Mouse (Mus musculus): Measurements from ENCODE around the gene Synpo2l. TPM values are rescaled to one million over a fixed set of nuclear protein-coding genes. Genes with fewer than 3 reads are reported as not detected.
A peak's percentile ranks its signal among the peaks of the same experiment; 100 is the strongest.
"Not testable (repeated sequence)": the region's sequence is repeated elsewhere in the genome, so short reads cannot be mapped to it uniquely, and the experiment has no call there.

Gene Synpo2l
- total RNA-seq, 2 experiments from 2014 or later, result 0.12 to 0.22 TPM

GRCm38 (mm10) chr14:20646381-20646780 is 21.8 kb downstream of the Synpo2l start:
- DNase-seq (ENCODE audit: extremely low spot score in 1 of 2, low spot score in 1 of 2), result no peak

DNA sequence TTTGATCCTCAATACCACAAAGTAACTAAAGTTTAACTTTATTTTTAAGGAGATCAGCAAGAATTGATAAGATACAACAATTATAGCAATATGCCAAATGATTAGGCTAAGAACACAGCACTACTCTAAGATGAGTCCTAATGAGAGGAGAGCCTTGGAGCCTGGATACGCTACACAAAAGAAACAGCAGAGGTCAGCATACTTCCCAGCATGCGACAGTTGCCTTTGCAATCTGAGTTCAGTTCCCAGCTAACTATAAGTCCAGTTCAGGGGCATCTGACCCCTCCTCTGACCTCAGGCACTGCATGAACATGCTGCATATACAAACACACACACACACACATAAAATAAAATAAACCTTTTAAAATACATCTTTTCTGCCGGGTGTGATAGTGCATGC is 22.6 kb downstream of the Synpo2l start:
- DNase-seq (ENCODE audit: extremely low spot score in 1 of 2, low spot score in 1 of 2), result no peak

GRCm38 (mm10) chr14:20641438-20641875 is 26.7 kb downstream of the Synpo2l start:
- no peak for DNase-seq (ENCODE audit: extremely low spot score in 1 of 2, low spot score in 1 of 2)

GRCm38 (mm10) chr14:20640644-20641437 is 27.3 kb downstream of the Synpo2l start, which contains the start of gene Usp54:
Gene Usp54 (minus strand): TSS chr14:20641063.
- peak; percentile 90 to 97 for DNase-seq (ENCODE audit: extremely low spot score in 1 of 2, low spot score in 1 of 2)

GRCm38 (mm10) chr14:20639918-20640619 is 28.1 kb downstream of the Synpo2l start:
- DNase-seq (ENCODE audit: extremely low spot score in 1 of 2, low spot score in 1 of 2), result no peak

GRCm38 (mm10) chr14:20638702-20639101 is 29.5 kb downstream of the Synpo2l start:
- no peak for DNase-seq (ENCODE audit: extremely low spot score in 1 of 2, low spot score in 1 of 2)

DNA sequence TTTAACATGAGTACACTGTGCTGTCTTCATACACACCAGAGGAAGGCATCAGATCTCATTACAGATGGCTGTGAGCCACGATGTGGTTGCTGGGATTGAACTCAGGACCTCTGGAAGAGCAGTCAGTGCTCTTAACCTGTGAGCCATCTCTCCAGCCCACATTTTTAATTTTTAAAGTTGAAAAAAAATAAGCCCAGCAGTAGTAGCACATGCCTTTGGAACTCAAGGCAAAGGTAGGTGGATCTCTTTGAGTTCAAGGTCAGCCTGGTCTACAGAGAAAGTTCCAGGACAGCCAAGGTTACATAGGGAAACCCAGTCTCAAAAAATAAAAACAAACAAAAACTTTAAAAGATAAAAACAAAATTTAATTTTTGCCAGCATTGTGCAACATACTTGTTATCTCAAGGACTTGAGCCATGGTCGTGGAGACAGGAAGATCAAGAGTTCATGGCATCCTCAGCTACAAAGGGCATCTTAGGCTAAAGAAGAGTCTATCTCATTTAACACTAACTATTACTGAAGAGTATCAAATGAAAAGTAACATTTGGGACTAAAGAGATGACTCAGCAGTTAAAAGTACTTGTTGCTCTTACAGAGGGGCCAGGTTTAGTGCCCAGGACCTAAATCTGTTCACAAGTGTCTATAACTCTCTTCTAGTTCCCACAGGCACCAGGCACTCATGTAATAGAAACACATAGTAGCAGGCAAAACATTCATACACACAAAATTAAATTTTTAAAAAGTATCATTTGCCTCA is 30.2 kb downstream of the Synpo2l start:
- DNase-seq (ENCODE audit: extremely low spot score in 1 of 2, low spot score in 1 of 2), result no peak

DNA sequence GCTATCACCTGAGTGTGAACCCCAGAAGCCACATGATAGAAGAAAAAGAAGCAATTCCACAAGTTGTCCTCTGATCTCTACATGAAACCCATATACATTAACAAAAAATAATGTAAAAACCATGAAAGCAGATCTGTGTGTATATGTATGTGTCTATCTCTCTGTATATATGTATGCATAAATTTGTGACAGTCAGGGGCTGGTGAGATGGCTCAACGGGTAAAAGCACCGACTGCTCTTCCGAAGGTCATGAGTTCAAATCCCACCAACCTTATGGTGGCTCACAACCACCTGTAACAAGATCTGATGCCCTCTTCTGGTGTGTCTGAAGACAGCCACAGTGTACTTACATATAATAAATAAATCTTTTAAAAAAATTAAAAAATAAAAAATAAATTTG is 31.2 kb downstream of the Synpo2l start:
- DNase-seq (ENCODE audit: extremely low spot score in 1 of 2, low spot score in 1 of 2), result not testable (repeated sequence)

GRCm38 (mm10) chr14:20635546-20635945 is 32.6 kb downstream of the Synpo2l start:
- no peak for DNase-seq (ENCODE audit: extremely low spot score in 1 of 2, low spot score in 1 of 2)

DNA sequence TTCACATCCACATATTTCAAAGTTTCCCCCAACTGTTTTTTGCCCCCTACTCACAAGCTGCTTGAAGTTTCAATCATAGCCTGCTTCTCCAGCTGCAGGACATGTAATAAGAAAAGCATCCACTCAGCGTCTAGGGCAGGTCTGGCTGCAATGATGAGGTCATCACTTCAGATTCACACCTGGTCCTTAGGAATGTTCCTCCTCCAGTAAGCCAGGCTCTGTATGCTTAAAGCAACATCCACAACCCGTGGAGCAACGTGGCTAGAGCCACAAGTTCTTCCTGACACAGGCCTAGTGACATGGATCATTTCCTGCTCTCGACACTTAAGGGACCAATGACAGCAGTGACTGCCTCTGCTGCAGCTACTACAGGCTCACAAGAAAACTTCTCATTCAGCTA is 36.9 kb downstream of the Synpo2l start:
- DNase-seq (ENCODE audit: extremely low spot score in 1 of 2, low spot score in 1 of 2), result no peak

DNA sequence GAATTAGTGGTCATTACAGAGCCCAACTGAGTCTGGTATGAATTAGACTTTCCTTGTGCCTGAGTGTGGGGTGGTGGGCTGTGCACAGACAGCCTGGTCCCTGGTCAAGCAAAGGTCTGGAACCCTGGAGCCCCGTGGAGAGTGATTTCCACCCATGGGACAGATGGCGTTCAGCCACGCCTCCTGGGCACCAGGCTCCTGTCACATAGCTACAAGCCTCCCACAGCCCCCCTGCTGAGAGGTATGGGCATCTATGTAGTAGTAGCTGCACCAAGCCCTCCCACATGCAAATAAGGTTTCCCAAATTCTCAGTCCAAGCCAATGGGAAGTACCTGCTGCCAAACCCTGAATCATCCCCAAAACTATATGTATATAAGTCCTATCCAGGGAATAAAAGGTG is 41.2 kb downstream of the Synpo2l start:
- DNase-seq (ENCODE audit: extremely low spot score in 1 of 2, low spot score in 1 of 2), result no peak

DNA sequence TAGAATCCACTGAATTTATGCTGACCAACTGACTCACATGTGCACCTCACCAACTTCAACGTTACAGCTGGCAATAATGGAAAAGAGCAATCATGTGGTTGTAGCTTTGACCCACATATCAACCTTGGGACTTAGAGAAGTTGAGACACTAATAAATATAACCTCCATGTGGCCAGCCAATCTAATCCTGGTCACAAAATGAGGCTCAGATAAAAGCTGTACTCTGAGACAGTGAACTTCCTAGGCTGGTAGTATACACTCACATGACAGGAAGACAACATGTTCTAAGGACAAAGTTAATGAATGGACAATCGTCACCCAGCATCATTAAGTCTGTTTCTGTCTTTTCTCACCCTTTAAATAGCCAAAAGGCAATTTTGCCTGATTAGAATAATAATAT is 41.7 kb downstream of the Synpo2l start:
- no peak for DNase-seq (ENCODE audit: extremely low spot score in 1 of 2, low spot score in 1 of 2)

DNA sequence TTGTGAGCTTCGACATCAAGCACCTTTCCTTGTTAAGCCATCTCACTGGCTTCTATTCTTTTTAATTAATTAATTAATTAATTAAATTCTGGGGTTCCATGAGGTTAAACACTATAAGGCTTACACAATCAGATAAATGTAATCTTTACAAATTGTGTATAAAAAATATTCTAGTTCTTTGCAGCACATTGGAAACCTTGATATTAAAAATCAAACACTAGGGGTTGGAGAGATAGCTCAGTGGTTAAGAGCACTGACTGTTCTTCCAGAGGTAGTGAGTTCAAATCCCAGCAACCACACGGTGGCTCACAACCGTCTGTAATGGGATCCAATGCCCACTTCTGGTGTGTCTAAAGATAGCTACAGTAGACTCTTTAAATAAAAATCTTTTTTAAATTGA is 45.2 kb downstream of the Synpo2l start:
- DNase-seq (ENCODE audit: extremely low spot score in 1 of 2, low spot score in 1 of 2), result no peak

DNA sequence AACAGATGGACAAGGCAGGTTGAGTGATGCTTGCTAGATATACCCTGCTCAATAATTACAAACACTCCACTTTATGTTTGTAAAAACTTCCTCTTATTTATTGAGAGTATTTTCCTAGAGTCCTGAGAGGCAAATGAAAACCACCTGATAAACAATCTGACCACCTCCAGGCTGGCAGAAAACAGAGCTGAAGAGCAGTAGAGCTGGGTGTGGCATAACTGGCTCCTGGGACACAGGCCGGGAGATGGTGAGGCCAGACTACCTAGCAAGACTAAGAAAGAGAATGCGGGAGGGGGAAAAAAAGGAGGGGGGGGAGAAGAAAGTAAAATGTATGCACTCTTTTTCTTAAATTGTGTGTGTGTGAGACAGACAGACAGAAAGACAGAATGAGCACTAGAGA is 45.7 kb downstream of the Synpo2l start:
- no peak for DNase-seq (ENCODE audit: extremely low spot score in 1 of 2, low spot score in 1 of 2)

DNA sequence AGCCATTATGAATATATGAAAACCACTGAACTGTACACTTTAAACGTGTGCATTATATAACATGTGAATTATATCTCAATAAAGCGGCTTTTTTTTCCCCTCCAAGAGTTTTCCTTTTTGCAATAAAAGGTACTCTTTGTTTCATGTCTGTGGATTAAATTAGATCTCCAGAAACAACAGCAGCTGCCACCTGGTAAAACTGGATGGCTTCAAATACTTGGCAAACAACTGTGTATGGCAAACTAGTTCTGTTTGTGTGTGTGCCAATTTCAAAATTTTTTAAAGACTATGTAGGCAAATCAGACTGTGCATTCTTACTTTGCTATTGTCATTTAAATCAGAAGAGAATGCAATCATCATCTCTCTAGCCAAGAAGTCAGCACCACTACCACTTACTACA is 46.3 kb downstream of the Synpo2l start:
- DNase-seq (ENCODE audit: extremely low spot score in 1 of 2, low spot score in 1 of 2), result no peak

DNA sequence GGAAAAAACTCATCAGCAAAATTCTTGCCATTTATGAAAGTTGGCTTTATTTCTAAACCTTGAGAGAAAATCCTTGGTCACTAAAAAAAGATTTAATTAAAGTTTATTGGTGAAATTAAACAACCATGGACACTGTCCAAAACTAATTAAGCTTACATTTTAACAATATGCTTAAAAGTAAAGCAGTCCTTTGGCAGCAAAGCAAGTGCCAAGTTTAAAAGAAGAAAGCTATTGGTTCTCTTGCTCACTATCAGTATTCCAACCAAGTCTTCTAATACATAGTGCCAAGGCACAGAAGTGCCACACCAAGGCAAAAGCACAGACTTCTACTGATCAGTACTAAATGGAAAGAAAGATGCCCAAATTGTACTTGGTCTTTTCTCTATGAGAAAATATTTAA is 49.0 kb downstream of the Synpo2l start:
- no peak for DNase-seq (ENCODE audit: extremely low spot score in 1 of 2, low spot score in 1 of 2)

DNA sequence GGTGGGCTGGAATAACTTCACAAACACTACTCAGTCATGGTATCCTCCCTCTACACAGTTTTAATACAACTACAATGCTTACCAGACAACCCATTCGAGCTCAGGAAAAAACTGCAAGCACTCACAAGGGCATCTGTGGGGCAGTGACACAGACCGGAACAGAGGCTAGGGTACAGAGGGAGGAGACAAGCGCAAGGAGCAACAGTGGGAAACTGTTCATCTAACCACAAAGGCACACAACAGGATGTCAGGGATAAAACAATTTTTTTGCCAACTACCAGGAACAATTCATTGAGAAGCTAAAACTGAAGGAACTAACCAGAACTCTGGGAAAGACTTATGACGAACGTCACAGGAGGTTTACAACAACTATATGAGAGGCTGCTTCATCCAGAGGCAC is 49.9 kb downstream of the Synpo2l start:
- DNase-seq (ENCODE audit: extremely low spot score in 1 of 2, low spot score in 1 of 2), result no peak

DNA sequence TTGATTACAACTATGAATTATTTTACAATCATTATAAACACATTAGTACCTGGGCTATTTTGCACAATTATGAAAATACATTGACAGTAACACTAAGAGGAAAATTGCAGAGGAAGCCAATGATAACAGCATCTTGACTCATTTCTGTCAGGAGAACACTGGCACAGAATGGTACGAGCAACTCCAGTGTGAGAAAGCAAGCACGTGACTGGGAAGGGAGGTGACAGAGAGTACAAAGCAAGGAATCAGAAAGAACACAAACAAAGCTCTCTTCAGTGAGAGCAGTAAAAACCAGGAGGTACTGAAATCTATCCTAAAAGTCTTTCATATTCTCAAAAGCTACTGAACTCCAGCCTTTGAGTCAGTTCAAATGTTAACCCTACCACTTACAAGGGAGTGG is 51.7 kb downstream of the Synpo2l start:
- no peak for DNase-seq (ENCODE audit: extremely low spot score in 1 of 2, low spot score in 1 of 2)

- no peak for DNase-seq (ENCODE audit: extremely low spot score in 1 of 2, low spot score in 1 of 2)
Observed at GRCm38 (mm10) chr14:20615075-20615474, 53.1 kb downstream of the Synpo2l start.

DNA sequence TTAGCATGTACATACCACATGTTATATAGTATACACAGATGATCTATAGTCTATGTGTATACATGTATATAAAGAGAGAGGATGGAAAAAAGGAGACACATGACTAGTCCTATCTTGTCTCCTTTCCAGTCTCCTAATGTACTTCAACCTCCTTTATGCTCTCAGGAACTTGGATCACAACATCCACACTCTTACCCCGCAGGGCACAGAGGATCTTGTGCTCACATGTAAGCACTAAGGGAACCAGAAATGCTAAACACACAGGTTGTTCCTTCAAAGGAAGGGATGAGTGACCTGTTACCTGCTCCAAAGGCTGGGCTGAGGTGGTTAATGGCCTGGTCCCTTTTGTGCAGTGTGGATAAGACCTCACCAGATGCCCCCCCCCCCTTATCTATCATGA is 55.3 kb downstream of the Synpo2l start:
- DNase-seq (ENCODE audit: extremely low spot score in 1 of 2, low spot score in 1 of 2), result no peak

DNA sequence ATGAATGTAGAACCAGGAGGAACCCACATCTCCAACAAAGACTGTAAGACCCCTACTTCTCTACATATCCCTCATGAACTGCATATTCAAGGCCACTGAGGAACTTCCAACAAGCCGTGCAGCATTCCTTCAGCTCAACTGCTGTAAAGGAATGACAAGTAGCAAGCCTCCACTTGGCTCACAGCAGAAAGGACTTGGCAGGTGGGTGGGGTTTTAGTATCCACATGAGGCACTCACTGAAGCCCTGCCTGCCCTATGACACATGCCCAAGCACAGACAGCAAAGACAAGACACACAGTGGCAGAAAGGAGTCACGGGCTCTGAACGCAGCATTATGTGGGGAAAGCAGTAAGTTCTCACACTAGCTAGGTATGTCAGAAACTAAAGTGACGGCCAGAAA is 58.0 kb downstream of the Synpo2l start:
- no peak for DNase-seq (ENCODE audit: extremely low spot score in 1 of 2, low spot score in 1 of 2)

All from layer of hippocampus, postnatal 25 days (tissue).